Mouse (Mus musculus) intestine, postnatal 0 days (tissue): ENCODE measurements around the gene Ccdc92b. TPM values are rescaled to one million over a fixed set of nuclear protein-coding genes. Genes with fewer than 3 reads are reported as not detected.
"Not testable (repeated sequence)": the region's sequence is repeated elsewhere in the genome, so short reads cannot be mapped to it uniquely, and the experiment has no call there.

Experiments used
- ATAC-seq: fragments of 200-750 bp; cut with Nextera tagmentation; 2 replicates; pipeline ENCODE4 v1.8.0; 2017; ENCODE audit warnings: mild to moderate bottlenecking, moderate TSS enrichment, moderate library complexity
- H3K27ac ChIP-seq: fragments of 300-500 bp; sonication (generic); 2 replicates; pipeline ENCODE4 v1.5.1; 2014; ENCODE audit warnings: mild to moderate bottlenecking, low read depth, low read length, moderate library complexity
- H3K27me3 ChIP-seq: fragments of 300-500 bp; sonication (generic); replicated peaks from 2 replicates; pipeline ENCODE4 v1.6.1; 2014; ENCODE audit warnings: low read length, mixed read lengths; ENCODE audit not compliant: control insufficient read depth, insufficient read depth
- H3K36me3 ChIP-seq: fragments of 300-500 bp; sonication (generic); 2 replicates; pipeline ENCODE4 v1.6.1; 2014; ENCODE audit warnings: mild to moderate bottlenecking, moderate library complexity; ENCODE audit not compliant: control insufficient read depth, insufficient read depth
- H3K4me1 ChIP-seq: fragments of 300-500 bp; sonication (generic); replicated peaks from 2 replicates; pipeline ENCODE4 v1.6.1; 2014; ENCODE audit warnings: antibody characterized with exemption, low read length, mixed read lengths; ENCODE audit not compliant: control insufficient read depth, insufficient read depth
- H3K4me2 ChIP-seq: fragments of 300-500 bp; sonication (generic); replicated peaks from 2 replicates; pipeline ENCODE4 v1.6.1; 2014; ENCODE audit warnings: low read depth, mild to moderate bottlenecking, moderate library complexity
- H3K4me3 ChIP-seq: fragments of 300-500 bp; sonication (generic); 2 replicates; pipeline ENCODE4 v1.5.1; 2014; ENCODE audit warnings: low read depth, low read length
- H3K9ac ChIP-seq: fragments of 300-500 bp; sonication (generic); 2 replicates; pipeline ENCODE4 v1.6.1; 2014; ENCODE audit warnings: mild to moderate bottlenecking, low read depth, low read length
- H3K9me3 ChIP-seq: fragments of 300-500 bp; sonication (generic); 2 replicates; pipeline ENCODE4 v1.6.1; 2016; ENCODE audit warnings: mixed run types; ENCODE audit not compliant: control insufficient read depth
- CTCF ChIP-seq: sonication (generic); IDR thresholded peaks from 2 replicates; pipeline ENCODE4 v1.5.1; 2016; ENCODE audit warnings: low read depth, mild to moderate bottlenecking, control low read depth, antibody characterized with exemption, moderate library complexity
- WGBS: fragments of 180-500 bp; shearing (Covaris S2); extraction: QIAGEN DNeasy Blood & Tissue Kit; methylation state at CpG from one replicate; pipeline ENCODE4 v1.1.7; 2014; 5-methylcytosine and 5-hydroxymethylcytosine counted together
- polyA plus RNA-seq: library from polyadenylated mRNA; unstranded; fragments of >200 nt; fragmentation: Nextera tagmentation; extraction: Ambion mirVana; gene quantifications from 2 replicates; pipeline ENCODE4 v1.2.1, GENCODE M21; 2015

Ccdc92b gene
- polyA plus RNA-seq, 1 experiment from 2014 or later: 0.25 TPM

- not testable (repeated sequence) for ATAC-seq, H3K4me2 ChIP-seq, H3K36me3 ChIP-seq, H3K4me3 ChIP-seq, H3K9ac ChIP-seq, H3K9me3 ChIP-seq, H3K27ac ChIP-seq, H3K27me3 ChIP-seq, H3K4me1 ChIP-seq
- peak; percentile 39 for TF ChIP-seq CTCF
- WGBS: 62% methylated on average over 4 of the region's 4 CpGs
Measured at GRCm38 (mm10) chr11:74581333-74581732, 38.1 kb upstream of the Ccdc92b start.

- Histone ChIP-seq H3K9me3 (no peaks in the 10 kb centered on the region), H3K4me2 (no peak overlapping the region), H3K9ac (no peak overlapping the region), H3K27ac (no peak overlapping the region), H3K36me3 (no peaks in the 10 kb centered on the region), H3K4me3 (no peak overlapping the region), H3K27me3 (peaks cover 9% of the 10 kb centered on the region), H3K4me1 (no peaks in the 10 kb centered on the region)
- no peak for TF ChIP-seq CTCF
- WGBS: 86% methylated on average over 3 of the region's 3 CpGs
- no peak for ATAC-seq
Measured at GRCm38 (mm10) chr11:74582464-74582863, 36.9 kb upstream of the Ccdc92b start.

GRCm38 (mm10) chr11:74583824-74584349 is 35.5 kb upstream of the Ccdc92b start:
- no peaks in the 10 kb centered on the region for H3K4me1 ChIP-seq
- no peak overlapping the region for H3K9ac ChIP-seq
- no peak overlapping the region for H3K4me3 ChIP-seq
- no peak overlapping the region for H3K4me2 ChIP-seq
- H3K27me3 ChIP-seq: peaks cover 23% of the 10 kb centered on the region
- WGBS: 69% methylated on average over 7 of the region's 7 CpGs
- ATAC-seq: no peak
- H3K9me3 ChIP-seq: no peaks in the 10 kb centered on the region
- H3K27ac ChIP-seq: no peak overlapping the region
- TF ChIP-seq CTCF: no peak
- H3K36me3 ChIP-seq: no peaks in the 10 kb centered on the region

GRCm38 (mm10) chr11:74584946-74585723 is 34.3 kb upstream of the Ccdc92b start:
- Histone ChIP-seq H3K4me3 (no peak overlapping the region), H3K9me3 (no peaks in the 10 kb centered on the region), H3K27me3 (peaks cover 35% of the 10 kb centered on the region), H3K36me3 (no peaks in the 10 kb centered on the region), H3K4me1 (no peaks in the 10 kb centered on the region), H3K9ac (no peak overlapping the region), H3K4me2 (no peak overlapping the region), H3K27ac (no peak overlapping the region)
- WGBS: 58% methylated on average over 10 of the region's 10 CpGs
- no peak for ATAC-seq
- TF ChIP-seq CTCF: no peak

- Histone ChIP-seq H3K36me3 (no peaks in the 10 kb centered on the region), H3K4me1 (no peaks in the 10 kb centered on the region), H3K27ac (no peak overlapping the region), H3K4me2 (no peak overlapping the region), H3K9ac (no peak overlapping the region), H3K9me3 (no peaks in the 10 kb centered on the region), H3K27me3 (peaks cover 48% of the 10 kb centered on the region), H3K4me3 (no peak overlapping the region)
- no peak for ATAC-seq
- no peak for TF ChIP-seq CTCF
- 72% methylated on average over 5 of the region's 5 CpGs for WGBS
Measured at GRCm38 (mm10) chr11:74586401-74586800, 33.0 kb upstream of the Ccdc92b start.

GRCm38 (mm10) chr11:74589401-74590238 is 29.8 kb upstream of the Ccdc92b start:
- Histone ChIP-seq H3K9me3 (no peaks in the 10 kb centered on the region), H3K27ac (no peak overlapping the region), H3K27me3 (peaks cover 59% of the 10 kb centered on the region), H3K4me2 (peak overlapping the region; percentile 66), H3K9ac (no peak overlapping the region), H3K4me3 (peak overlapping the region; percentile 35), H3K4me1 (no peaks in the 10 kb centered on the region), H3K36me3 (no peaks in the 10 kb centered on the region)
- ATAC-seq: 0 out of 2 replicates have a peak, but pooled peaks have one; percentile 2
- WGBS: 2% methylated on average over 66 of the region's 66 CpGs
- no peak for TF ChIP-seq CTCF
